Mouse (Mus musculus) ES-Bruce4 (cell line): ENCODE measurements at regions not wholly inside any gene's neighbourhood (a gene's known extent, or its start where the extent isn't known, plus 50 kb on each side); places are given as distances from the start of the nearest gene placed in this dataset.

Source experiments
- EP300 ChIP-seq: IDR thresholded peaks from 2 replicates; pipeline ENCODE4 v1.6.1; 2011; ENCODE audit warnings: low read depth, low read length; ENCODE audit not compliant: insufficient read depth
- POLR2A ChIP-seq: IDR thresholded peaks from one replicate; pipeline ENCODE4 v1.8.1; 2011; ENCODE audit warnings: low read length; ENCODE audit not compliant: insufficient read depth

- no peak for TF ChIP-seq EP300
- TF ChIP-seq POLR2A: no peak
Measured at GRCm38 (mm10) chr1:119219817-119220216, 166.4 kb upstream of the Gli2 start.
